In genomic region chr1:170850007-170850406, GRCm38 (mm10) we compare ENCODE assay signal across 19 mouse cellular contexts. TPM values are rescaled to one million over a fixed set of nuclear protein-coding genes. Genes with fewer than 3 reads are reported as not detected.
A peak's percentile ranks its signal among the peaks of the same experiment; 100 is the strongest.
DNase-seq lines count a peak whose midpoint lies in the region; ATAC-seq and TF ChIP-seq lines count a peak whose summit lies in the region.
"Had no signal": no experiment of that assay in that cellular context is flagged by ENCODE, and none has a peak within 500 bp of the region (broad histone marks: within the 10 kb centered on the region; RNA-seq: fewer than 3 reads in every experiment).

No protein-coding gene starts in this region.

- no peak for TF ChIP-seq EP300 in liver, postnatal 0 days (IDR thresholded peaks at IDR 0.05; ENCODE audit: low read depth)

- H3K27ac ChIP-seq in layer of hippocampus, adult 2 months, result peak overlapping the region; percentile 70
- peak overlapping the region; percentile 31; the same call in 1 of the 2 replicates for H3K27ac ChIP-seq in liver, embryonic 13.5 days
- no peak overlapping the region for H3K27ac ChIP-seq in liver, postnatal 0 days (ENCODE audit: low read depth)
- 0 out of 2 replicates have a peak overlapping the region, but pooled peaks have one; percentile 37 for H3K27ac ChIP-seq in bone marrow macrophage, adult 2 months (ENCODE audit: insufficient read depth, low read depth, low read length)
- H3K27ac ChIP-seq in macrophage, result peak overlapping the region; percentile 39; the same call in 1 of the 2 replicates
- H3K27ac ChIP-seq: embryonic facial prominence, embryonic 10.5 days; forebrain, embryonic 13.5 days; hindbrain, embryonic 15.5 days had no signal

- no peak for TF ChIP-seq POLR2A in bone marrow macrophage, adult 2 months (IDR thresholded peaks at IDR 0.05; ENCODE audit: borderline replicate concordance, low read depth, low read length)

- H3K9ac ChIP-seq in liver, embryonic 13.5 days, result no peak overlapping the region
- no peak overlapping the region for H3K9ac ChIP-seq in liver, postnatal 0 days (replicated peaks)
- H3K9ac ChIP-seq: forebrain, embryonic 13.5 days; forebrain, postnatal 0 days; hindbrain, embryonic 15.5 days had no signal

- H3K4me1 ChIP-seq in liver, embryonic 13.5 days (replicated peaks), result peaks cover 72% of the 10 kb centered on the region
- H3K4me1 ChIP-seq in liver, postnatal 0 days (ENCODE audit: insufficient read depth), result peaks cover 13% of the 10 kb centered on the region; the same call in 1 of the 2 replicates
- H3K4me1 ChIP-seq in bone marrow macrophage, adult 2 months (ENCODE audit: control insufficient read depth, insufficient read depth, low read length), result peaks cover 53% of the 10 kb centered on the region
- H3K4me1 ChIP-seq: forebrain, embryonic 13.5 days; hindbrain, embryonic 15.5 days had no signal

- no peaks in the 10 kb centered on the region for H3K9me3 ChIP-seq in liver, embryonic 13.5 days (replicated peaks)
- no peaks in the 10 kb centered on the region for H3K9me3 ChIP-seq in liver, postnatal 0 days (ENCODE audit: low read length)
- H3K9me3 ChIP-seq: embryonic facial prominence, embryonic 10.5 days; forebrain, embryonic 13.5 days; heart, embryonic 15.5 days; hindbrain, embryonic 15.5 days had no signal

- TF ChIP-seq CTCF in layer of hippocampus, adult 2 months (conservative IDR thresholded peaks at IDR 0.05), result no peak
- no peak for TF ChIP-seq CTCF in liver, postnatal 0 days (IDR thresholded peaks at IDR 0.05; ENCODE audit: low read depth)
- no peak for TF ChIP-seq CTCF in bone marrow macrophage, adult 2 months (IDR thresholded peaks at IDR 0.05; ENCODE audit: low read depth, low read length)

- ATAC-seq in liver, embryonic 13.5 days (ENCODE audit: low read depth), result no peak
- ATAC-seq in liver, postnatal 0 days, result no peak
- ATAC-seq: forebrain, embryonic 13.5 days; forebrain, postnatal 0 days had no signal

- DNase-seq in layer of hippocampus, adult 2 months (ENCODE audit: low spot score in 2 of 2), result no peak
- no peak for DNase-seq in layer of hippocampus, adult 11-12 months (ENCODE audit: low spot score)
- DNase-seq in liver, embryonic 13.5 days, result no peak
- no peak for DNase-seq in liver, postnatal 0 days
- no peak for DNase-seq in spleen, postnatal 14 days (ENCODE audit: low spot score in 2 of 2)
- DNase-seq: adrenal gland, adult 8-10 months; adrenal gland, postnatal 36 days; cerebellum, adult 18-20 months; cerebellum, postnatal 10 days; forebrain, postnatal 0 days; gastrocnemius, postnatal 36 days; heart, adult 18-20 months had no signal

- H3K36me3 ChIP-seq in liver, embryonic 13.5 days, result peaks cover 40% of the 10 kb centered on the region
- H3K36me3 ChIP-seq in liver, postnatal 0 days (replicated peaks; ENCODE audit: insufficient read depth, low read length), result peaks cover 29% of the 10 kb centered on the region
- peaks cover 11% of the 10 kb centered on the region; the same call in 1 of the 2 replicates for H3K36me3 ChIP-seq in macrophage (ENCODE audit: inconsistent target)
- H3K36me3 ChIP-seq: heart, embryonic 15.5 days had no signal

- peaks cover 63% of the 10 kb centered on the region for H3K79me2 ChIP-seq in macrophage (ENCODE audit: inconsistent target)

- WGBS in liver, embryonic 13.5 days (ENCODE audit: insufficient replicate concordance), result 89% methylated on average over 2 of the region's 2 CpGs
- 58% methylated on average over 2 of the region's 2 CpGs for WGBS in liver, postnatal 0 days (ENCODE audit: insufficient replicate concordance)
- WGBS in macrophage (ENCODE audit: missing documents), result 58% methylated on average over 2 of the region's 2 CpGs

- no peak overlapping the region for H3K4me3 ChIP-seq in layer of hippocampus, adult 2 months
- no peak overlapping the region for H3K4me3 ChIP-seq in liver, embryonic 13.5 days (replicated peaks)
- H3K4me3 ChIP-seq in liver, postnatal 0 days (ENCODE audit: low read depth, low read length), result no peak overlapping the region
- H3K4me3 ChIP-seq in bone marrow macrophage, adult 2 months (ENCODE audit: insufficient read depth, low read length), result no peak overlapping the region
- H3K4me3 ChIP-seq in macrophage (ENCODE audit: inconsistent target), result no peak overlapping the region
- H3K4me3 ChIP-seq: embryonic facial prominence, embryonic 10.5 days; forebrain, embryonic 13.5 days; heart, embryonic 15.5 days; hindbrain, embryonic 15.5 days had no signal

- no peak overlapping the region for H3K4me2 ChIP-seq in liver, embryonic 13.5 days
- no peak overlapping the region for H3K4me2 ChIP-seq in liver, postnatal 0 days (ENCODE audit: low read depth, low read length)
- H3K4me2 ChIP-seq: forebrain, embryonic 13.5 days; hindbrain, embryonic 15.5 days had no signal

- no peaks in the 10 kb centered on the region for H3K27me3 ChIP-seq in liver, embryonic 13.5 days
- no peaks in the 10 kb centered on the region for H3K27me3 ChIP-seq in liver, postnatal 0 days (ENCODE audit: insufficient read depth, low read length)
- H3K27me3 ChIP-seq: forebrain, embryonic 13.5 days; heart, embryonic 15.5 days; hindbrain, embryonic 15.5 days had no signal

RNA-seq across cellular contexts. Expression of gene Atf6, which starts 17.6 kb away (rescaled TPM):
- 10 to 100 TPM; 51.2 to 51.3 TPM for total RNA-seq in layer of hippocampus, adult 2 months (2021)
- 6.1 and 7.9 TPM in 2 replicates for polyA plus RNA-seq in liver, embryonic 13.5 days (2015; fragmentation: Nextera tagmentation; extraction: Ambion mirVana)
- polyA plus RNA-seq in liver, postnatal 0 days (2015; fragmentation: Nextera tagmentation; extraction: Ambion mirVana), result 5.0 and 6.0 TPM in 2 replicates
- polyA plus RNA-seq in bone marrow macrophage, adult 2 months (2012; ENCODE audit: insufficient read depth, insufficient read length, missing spikeins), result 36.4 and 43.1 TPM in 2 replicates
- total RNA-seq in macrophage (2018; cell fraction: chromatin; rRNA removed), result 100 to 1,000 TPM in 7 of 26 experiments, 10 to 100 TPM in 19; 32.2 to 113 (median 88.3) TPM
- 10 to 100 TPM; 39.2 to 72.1 (median 54.7) TPM for total RNA-seq in macrophage (2018; cell fraction: cytosol; rRNA removed)
- 100 to 1,000 TPM in 6 of 26 experiments, 10 to 100 TPM in 20; 48.1 to 130 (median 83.2) TPM for total RNA-seq in macrophage (2018; cell fraction: nucleus; rRNA removed)
- polyA plus RNA-seq in macrophage (2018), result 41.4 to 56.5 TPM (median 54.4 TPM) in 3 replicates

RNA-seq across cellular contexts. Expression of gene Gm26620, which starts 34.9 kb away (rescaled TPM):
- under 1 TPM; 0.76 to 0.79 TPM for total RNA-seq in layer of hippocampus, adult 2 months (2021)
- 0.24 and 0.44 TPM in 2 replicates for polyA plus RNA-seq in liver, embryonic 13.5 days (2015; fragmentation: Nextera tagmentation; extraction: Ambion mirVana)
- polyA plus RNA-seq in liver, postnatal 0 days (2015; fragmentation: Nextera tagmentation; extraction: Ambion mirVana), result 0.97 and 1.7 TPM in 2 replicates
- not detected in 2 replicates for polyA plus RNA-seq in bone marrow macrophage, adult 2 months (2012; ENCODE audit: insufficient read depth, insufficient read length, missing spikeins)
- 1 to 10 TPM in 9 of 26 experiments, not detected in 17; 1.3 to 2.3 (median 1.5) TPM for total RNA-seq in macrophage (2018; cell fraction: chromatin; rRNA removed)
- 1 to 10 TPM in 2 of 26 experiments, under 1 TPM in 24; 0.21 to 1.2 (median 0.51) TPM for total RNA-seq in macrophage (2018; cell fraction: cytosol; rRNA removed)
- 1 to 10 TPM in 7 of 26 experiments, under 1 TPM in 7, not detected in 12; 0.59 to 2.0 (median 1.1) TPM for total RNA-seq in macrophage (2018; cell fraction: nucleus; rRNA removed)
- 0.43 to 0.62 TPM (median 0.55 TPM) in 3 replicates for polyA plus RNA-seq in macrophage (2018)
- polyA plus RNA-seq: hindbrain, embryonic 11.5 days had no signal

RNA-seq across cellular contexts. Expression of gene Dusp12, which starts 35.3 kb away (rescaled TPM):
- 10 to 100 TPM; 15.2 to 19.0 TPM for total RNA-seq in layer of hippocampus, adult 2 months (2021)
- polyA plus RNA-seq in liver, embryonic 13.5 days (2015; fragmentation: Nextera tagmentation; extraction: Ambion mirVana), result 23.8 TPM in 2 replicates
- 26.1 and 29.1 TPM in 2 replicates for polyA plus RNA-seq in liver, postnatal 0 days (2015; fragmentation: Nextera tagmentation; extraction: Ambion mirVana)
- 11.2 and 16.8 TPM in 2 replicates for polyA plus RNA-seq in bone marrow macrophage, adult 2 months (2012; ENCODE audit: insufficient read depth, insufficient read length, missing spikeins)
- 10 to 100 TPM in 17 of 26 experiments, 1 to 10 TPM in 9; 3.0 to 37.0 (median 17.2) TPM for total RNA-seq in macrophage (2018; cell fraction: chromatin; rRNA removed)
- 10 to 100 TPM in 17 of 26 experiments, 1 to 10 TPM in 9; 6.9 to 18.6 (median 12.3) TPM for total RNA-seq in macrophage (2018; cell fraction: cytosol; rRNA removed)
- total RNA-seq in macrophage (2018; cell fraction: nucleus; rRNA removed), result 10 to 100 TPM in 12 of 26 experiments, 1 to 10 TPM in 14; 3.2 to 29.1 (median 9.8) TPM
- 9.6 to 14.7 TPM (median 12.1 TPM) in 3 replicates for polyA plus RNA-seq in macrophage (2018)
